Mouse (Mus musculus): ENCODE data around the gene Klhl26.

DNA sequence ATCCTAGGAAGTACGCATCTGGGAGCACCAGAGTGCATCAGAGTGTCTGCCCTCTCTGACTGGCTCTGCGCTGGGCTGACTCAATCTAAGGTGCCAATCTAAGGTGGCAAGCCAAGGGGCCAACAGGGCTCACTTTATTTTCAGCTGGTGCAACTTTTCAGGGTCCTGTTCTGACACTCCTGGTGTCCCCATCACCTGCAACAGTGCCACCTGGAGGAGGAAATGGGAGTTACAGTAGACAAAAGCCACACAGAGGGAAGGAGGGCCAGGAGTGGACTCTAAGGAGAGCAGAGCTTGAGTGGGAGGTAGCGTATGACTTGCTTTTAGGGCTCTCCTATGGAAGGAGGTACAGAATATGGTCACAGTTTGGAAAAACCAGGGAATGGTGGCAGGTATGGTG, 28.1 kb upstream of the Klhl26 start:
- TF ChIP-seq CTCF (IDR thresholded peaks at IDR 0.05; ENCODE audit: low read depth, low read length) (peak; percentile 39), POLR2A (IDR thresholded peaks at IDR 0.05; ENCODE audit: borderline replicate concordance, low read depth, low read length) (no peak)

All from bone marrow macrophage, adult 2 months (primary cell).